Mouse (Mus musculus) embryonic facial prominence, embryonic 11.5 days (tissue): ENCODE data around the gene Lrpprc. TPM values are rescaled to one million over a fixed set of nuclear protein-coding genes. Genes with fewer than 3 reads are reported as not detected.
A peak's percentile ranks its signal among the peaks of the same experiment; 100 is the strongest.

Experiments used
- ATAC-seq: fragments of 200-750 bp; cut with Nextera tagmentation; replicated peaks from 2 replicates; pipeline ENCODE4 v1.8.0; 2017; ENCODE audit warnings: low read depth; ENCODE audit not compliant: insufficient number of reproducible peaks, low FRiP score, low TSS enrichment
- DNase-seq: peaks from one replicate; pipeline ENCODE4 v3.0.0-alpha.2; 2015; ENCODE audit warnings: low spot score
- H3K27ac ChIP-seq: fragments of 300-500 bp; sonication (generic); replicated peaks from 2 replicates; pipeline ENCODE4 v1.5.1; 2014; ENCODE audit warnings: mild to moderate bottlenecking, low read depth, low read length, control low read depth
- H3K27me3 ChIP-seq: fragments of 300-500 bp; sonication (generic); 2 replicates; pipeline ENCODE4 v1.6.1; 2014; ENCODE audit warnings: mild to moderate bottlenecking, low read length, moderate library complexity, mixed read lengths; ENCODE audit not compliant: control insufficient read depth, insufficient read depth
- H3K36me3 ChIP-seq: fragments of 300-500 bp; sonication (generic); replicated peaks from 2 replicates; pipeline ENCODE4 v1.6.1; 2014; ENCODE audit warnings: low read depth, mild to moderate bottlenecking, low read length, moderate library complexity, mixed read lengths; ENCODE audit not compliant: control insufficient read depth, insufficient read depth
- H3K4me1 ChIP-seq: fragments of 300-500 bp; sonication (generic); 2 replicates; pipeline ENCODE4 v1.6.1; 2014; ENCODE audit warnings: low read length, mixed read lengths; ENCODE audit not compliant: control insufficient read depth, insufficient read depth
- H3K4me2 ChIP-seq: fragments of 300-500 bp; sonication (generic); 2 replicates; pipeline ENCODE4 v1.6.1; 2014; ENCODE audit warnings: low read depth, mild to moderate bottlenecking, control low read depth, low read length, moderate library complexity
- H3K4me3 ChIP-seq: fragments of 300-500 bp; sonication (generic); 2 replicates; pipeline ENCODE4 v1.5.1; 2014; ENCODE audit warnings: low read depth, low read length, control low read depth
- H3K9ac ChIP-seq: fragments of 300-500 bp; sonication (generic); replicated peaks from 2 replicates; pipeline ENCODE4 v1.6.1; 2014; ENCODE audit warnings: mild to moderate bottlenecking, control low read depth, low read length
- H3K9me3 ChIP-seq: fragments of 300-500 bp; sonication (generic); replicated peaks from 2 replicates; pipeline ENCODE4 v1.6.1; 2016; ENCODE audit warnings: mild to moderate bottlenecking, low read length, inconsistent platforms, mixed read lengths; ENCODE audit not compliant: control insufficient read depth
- WGBS: fragments of 180-500 bp; shearing (Covaris S2); extraction: QIAGEN DNeasy Blood & Tissue Kit; methylation state at CpG from one replicate; pipeline ENCODE4 v1.1.7; 2014; 5-methylcytosine and 5-hydroxymethylcytosine counted together
- polyA plus RNA-seq: library from polyadenylated mRNA; unstranded; fragments of >200 nt; fragmentation: Nextera tagmentation; extraction: Ambion mirVana; gene quantifications from 2 replicates; pipeline ENCODE4 v1.2.1, GENCODE M21; 2014

The Lrpprc gene
- polyA plus RNA-seq, 1 experiment from 2014 or later = 63.1 TPM

- 44% methylated on average over 7 of the region's 7 CpGs for WGBS
- ATAC-seq (no peak), DNase-seq (peak; percentile 60)
- Histone ChIP-seq H3K27me3 (no peaks in the 10 kb centered on the region), H3K27ac (no peak overlapping the region), H3K4me3 (no peak overlapping the region), H3K4me2 (no peak overlapping the region), H3K36me3 (no peaks in the 10 kb centered on the region), H3K4me1 (peaks cover 2% of the 10 kb centered on the region; the same call in 1 of the 2 replicates), H3K9ac (no peak overlapping the region), H3K9me3 (no peaks in the 10 kb centered on the region)
Measured at GRCm38 (mm10) chr17:84657782-84658181, 132.8 kb downstream of the Lrpprc start.

DNA sequence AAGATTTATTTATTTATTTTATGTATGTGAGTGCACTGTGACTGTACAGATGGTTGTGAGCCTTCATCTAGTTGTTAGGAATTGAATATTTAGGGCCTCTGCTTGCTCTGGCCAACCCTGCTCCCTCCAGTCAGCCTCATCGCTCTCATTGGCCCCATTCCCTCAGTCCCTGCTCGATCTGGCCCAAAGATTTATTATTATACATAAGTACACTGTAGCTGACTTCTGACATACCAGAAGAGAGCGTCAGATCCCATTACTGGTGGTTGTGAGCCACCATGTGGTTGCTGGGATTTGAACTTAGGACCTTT lies 133.2 kb downstream of the Lrpprc start:
- Histone ChIP-seq H3K27me3 (no peaks in the 10 kb centered on the region), H3K4me1 (peaks cover 2% of the 10 kb centered on the region; the same call in 1 of the 2 replicates), H3K4me3 (no peak overlapping the region), H3K9me3 (no peaks in the 10 kb centered on the region), H3K27ac (no peak overlapping the region), H3K9ac (no peak overlapping the region), H3K36me3 (no peaks in the 10 kb centered on the region), H3K4me2 (no peak overlapping the region)
- ATAC-seq (no peak), DNase-seq (no peak)
- WGBS = 61% methylated on average over 3 of the region's 3 CpGs

DNA sequence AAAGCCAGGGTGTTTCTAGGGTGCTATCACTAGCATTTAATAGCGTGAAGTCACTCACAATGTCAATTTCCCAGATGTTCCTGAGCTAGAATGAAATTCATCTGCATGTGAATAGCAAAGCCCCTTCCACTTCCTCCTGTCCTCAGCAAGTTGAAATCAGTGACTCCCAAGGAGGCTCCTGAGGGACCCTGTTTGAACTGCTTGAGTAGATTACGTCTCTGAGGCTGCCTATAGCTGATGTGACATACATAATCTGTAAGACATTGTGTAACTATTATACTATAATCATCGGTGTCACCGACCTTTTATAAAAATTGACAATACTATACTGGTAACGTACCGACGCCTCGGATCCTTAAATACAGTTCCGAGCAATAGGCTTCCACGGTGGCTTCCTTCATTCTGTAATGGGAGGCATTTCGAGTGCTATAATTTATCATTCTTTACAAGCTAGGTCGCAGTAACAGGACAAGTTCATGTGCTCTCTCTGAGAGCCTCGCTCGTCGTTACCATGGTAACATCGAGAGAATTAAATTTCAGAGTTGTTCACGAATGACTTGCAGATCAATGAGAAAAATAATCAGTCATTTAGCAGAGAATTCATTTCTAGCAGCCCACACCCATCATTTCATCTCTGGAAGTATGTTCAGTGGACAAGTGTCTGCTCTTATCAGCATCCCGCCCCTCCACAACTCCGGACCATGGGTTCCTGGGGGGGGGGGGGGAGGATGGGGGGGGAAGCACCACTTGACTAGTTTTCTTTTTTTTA lies 133.8 kb downstream of the Lrpprc start:
- Histone ChIP-seq H3K27me3 (no peaks in the 10 kb centered on the region), H3K36me3 (no peaks in the 10 kb centered on the region), H3K4me3 (no peak overlapping the region), H3K9ac (no peak overlapping the region), H3K27ac (no peak overlapping the region), H3K4me2 (no peak overlapping the region), H3K4me1 (peaks cover 2% of the 10 kb centered on the region; the same call in 1 of the 2 replicates), H3K9me3 (no peaks in the 10 kb centered on the region)
- WGBS = 73% methylated on average over 19 of the region's 19 CpGs
- ATAC-seq = no peak
- no peak for DNase-seq

DNA sequence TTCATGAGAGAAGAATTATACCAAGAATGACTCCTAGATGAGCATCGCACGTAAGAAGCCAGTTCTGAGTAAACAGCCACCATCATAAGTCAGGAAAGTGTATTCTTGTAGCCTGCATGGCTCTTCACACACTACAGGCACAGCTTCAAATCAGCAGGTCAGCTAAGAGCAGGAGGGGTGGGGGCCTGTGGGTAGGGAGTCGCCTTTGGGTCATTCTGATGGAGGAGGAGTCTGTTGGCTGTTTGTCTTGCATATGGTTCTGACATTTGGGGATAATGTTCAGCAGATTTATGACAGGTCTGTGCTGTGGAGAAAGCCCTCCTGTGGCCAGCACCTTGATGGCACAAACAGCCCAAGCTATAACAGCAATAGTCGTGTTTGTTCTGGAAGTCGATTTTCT lies 134.4 kb downstream of the Lrpprc start:
- H3K27me3 ChIP-seq = no peaks in the 10 kb centered on the region; the same call in 1 of the 2 replicates
- peaks cover 2% of the 10 kb centered on the region; the same call in 1 of the 2 replicates for H3K4me1 ChIP-seq
- 69% methylated on average over 5 of the region's 5 CpGs for WGBS
- no peak overlapping the region for H3K9ac ChIP-seq
- no peak overlapping the region for H3K4me3 ChIP-seq
- ATAC-seq = no peak; the same call in 1 of the 2 replicates
- no peaks in the 10 kb centered on the region for H3K36me3 ChIP-seq
- H3K9me3 ChIP-seq = no peaks in the 10 kb centered on the region
- H3K4me2 ChIP-seq = no peak overlapping the region
- no peak for DNase-seq
- H3K27ac ChIP-seq = no peak overlapping the region

Other genes starting within 250 kb of the Lrpprc start
- gene Dync2li1, start 164.3 kb downstream of the Lrpprc start, polyA plus RNA-seq = 46.2 and 48.0 TPM in 2 replicates
- 0.06 and 0.27 TPM in 2 replicates for gene Abcg8, start 114.5 kb downstream of the Lrpprc start, polyA plus RNA-seq
- 2.5 and 2.6 TPM in 2 replicates for gene Abcg5, start 107.8 kb downstream of the Lrpprc start, polyA plus RNA-seq
- gene Ppm1b, start 166.0 kb upstream of the Lrpprc start, polyA plus RNA-seq = 89.4 and 93.9 TPM in 2 replicates
- gene Slc3a1, start 237.6 kb upstream of the Lrpprc start, polyA plus RNA-seq = 0.24 and 0.35 TPM in 2 replicates